12 mouse cellular contexts compared by ENCODE assay signal in the genomic region with DNA sequence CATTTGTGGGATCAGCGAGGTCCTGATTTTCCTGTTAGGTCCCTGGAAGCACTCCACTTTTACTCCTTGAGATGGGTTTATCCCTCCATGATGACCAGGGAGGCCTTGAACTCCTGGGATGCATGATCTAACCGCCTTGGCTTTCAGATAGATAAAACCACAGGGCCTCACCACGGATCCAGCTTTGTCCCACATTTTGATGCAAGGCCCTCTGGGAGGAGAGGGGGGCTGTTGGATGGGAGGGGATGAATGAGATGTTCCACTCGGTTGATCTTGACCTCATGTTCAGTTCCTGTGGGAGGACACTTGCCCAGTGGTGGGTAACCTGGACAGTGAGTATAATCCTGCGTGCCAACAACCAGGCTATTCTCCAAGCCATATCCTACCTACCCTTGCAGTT. TPM values are rescaled to one million over a fixed set of nuclear protein-coding genes. Genes with fewer than 3 reads are reported as not detected.
DNase-seq lines count a peak whose midpoint lies in the region; ATAC-seq and TF ChIP-seq lines count a peak whose summit lies in the region.
"Had no signal": no experiment of that assay in that cellular context is flagged by ENCODE, and none has a peak within 500 bp of the region (broad histone marks: within the 10 kb centered on the region; RNA-seq: fewer than 3 reads in every experiment).

No protein-coding gene starts in this region.

- peaks cover 44% of the 10 kb centered on the region for H3K4me1 ChIP-seq in hindbrain, embryonic 10.5 days (replicated peaks)
- H3K4me1 ChIP-seq in hindbrain, postnatal 0 days (ENCODE audit: insufficient read depth, low read length), result no peaks in the 10 kb centered on the region
- H3K4me1 ChIP-seq in limb, embryonic 12.5 days (replicated peaks), result peaks cover 20% of the 10 kb centered on the region

- H3K9ac ChIP-seq in hindbrain, postnatal 0 days (replicated peaks; ENCODE audit: low read length), result no peak overlapping the region
- H3K9ac ChIP-seq in limb, embryonic 12.5 days (replicated peaks), result no peak overlapping the region
- H3K9ac ChIP-seq: liver, embryonic 15.5 days had no signal

- peaks cover 3% of the 10 kb centered on the region; the same call in 1 of the 2 replicates for H3K27me3 ChIP-seq in hindbrain, embryonic 10.5 days (ENCODE audit: insufficient read depth, poor library complexity, severe bottlenecking)
- H3K27me3 ChIP-seq in hindbrain, postnatal 0 days (ENCODE audit: insufficient read depth, low read length), result no peaks in the 10 kb centered on the region
- H3K27me3 ChIP-seq in limb, embryonic 12.5 days, result no peaks in the 10 kb centered on the region

- H3K36me3 ChIP-seq in hindbrain, embryonic 10.5 days, result peaks cover 52% of the 10 kb centered on the region
- H3K36me3 ChIP-seq in hindbrain, postnatal 0 days (ENCODE audit: insufficient read depth, low read length), result peaks cover 18% of the 10 kb centered on the region; the same call in 1 of the 2 replicates
- peaks cover 50% of the 10 kb centered on the region for H3K36me3 ChIP-seq in limb, embryonic 12.5 days

- 78% methylated on average over 5 of the region's 5 CpGs for WGBS in hindbrain, embryonic 10.5 days
- whole genome bisulfite sequencing in hindbrain, postnatal 0 days, result 67% methylated on average over 5 of the region's 5 CpGs
- 83% methylated on average over 5 of the region's 5 CpGs for WGBS in limb, embryonic 12.5 days

- H3K4me2 ChIP-seq in hindbrain, postnatal 0 days (ENCODE audit: low read depth, low read length), result no peak overlapping the region
- peak overlapping the region; percentile 81 for H3K4me2 ChIP-seq in limb, embryonic 12.5 days

- no peak for TF ChIP-seq CTCF in hindbrain, postnatal 0 days (IDR thresholded peaks at IDR 0.05; ENCODE audit: low read depth)
- no peak for TF ChIP-seq CTCF in left cerebral cortex, adult 2 months (IDR thresholded peaks at IDR 0.05)

- intact Hi-C loops in left cerebral cortex, adult 2 months (cut with DNase I), result no loop called here

- no peak for ATAC-seq in hindbrain, postnatal 0 days
- no peak for ATAC-seq in limb, embryonic 12.5 days (ENCODE audit: insufficient number of reproducible peaks, insufficient read depth, low FRiP score, low TSS enrichment, low read depth)
- ATAC-seq: inflammation-experienced regulatory T-cells, adult 6 months had no signal

- peak overlapping the region; percentile 88 for H3K4me3 ChIP-seq in hindbrain, embryonic 10.5 days
- H3K4me3 ChIP-seq in hindbrain, postnatal 0 days (ENCODE audit: low read length), result no peak overlapping the region
- H3K4me3 ChIP-seq in limb, embryonic 12.5 days (replicated peaks), result peak overlapping the region; percentile 92
- H3K4me3 ChIP-seq in left cerebral cortex, adult 2 months, result no peak overlapping the region

- no peak for DNase-seq in hindbrain, embryonic 10.5 days (ENCODE audit: low spot score)
- no peak for DNase-seq in hindbrain, postnatal 0 days (ENCODE audit: low spot score)
- DNase-seq in retina, postnatal 1 day, result peak; percentile 28
- no peak for DNase-seq in retina, embryonic 14.5 days (ENCODE audit: low spot score)
- no peak for DNase-seq in cerebellum, adult 18-20 months
- DNase-seq in left cerebral cortex, adult 2 months (ENCODE audit: extremely low spot score in 1 of 2, low spot score in 2 of 2), result no peak
- DNase-seq in adrenal gland, postnatal 10 days, result no peak
- DNase-seq: right cerebral cortex, postnatal 14 days; thymus, adult 2 months had no signal

- peaks cover 13% of the 10 kb centered on the region; the same call in 1 of the 2 replicates for H3K9me3 ChIP-seq in hindbrain, embryonic 10.5 days
- H3K9me3 ChIP-seq in hindbrain, postnatal 0 days (ENCODE audit: low read length), result no peaks in the 10 kb centered on the region
- H3K9me3 ChIP-seq in limb, embryonic 12.5 days, result peaks cover 12% of the 10 kb centered on the region
- H3K9me3 ChIP-seq: liver, embryonic 15.5 days had no signal

- H3K27ac ChIP-seq in hindbrain, embryonic 10.5 days, result 0 out of 2 replicates have a peak overlapping the region, but pooled peaks have one; percentile 16
- H3K27ac ChIP-seq in hindbrain, postnatal 0 days, result no peak overlapping the region
- H3K27ac ChIP-seq in limb, embryonic 12.5 days, result no peak overlapping the region
- H3K27ac ChIP-seq in left cerebral cortex, adult 2 months, result no peak overlapping the region
- H3K27ac ChIP-seq: liver, embryonic 15.5 days had no signal

RNA-seq across cellular contexts. Expression of gene Homer3, which starts 1.8 kb away (rescaled TPM):
- 107 and 108 TPM in 2 replicates for polyA plus RNA-seq in hindbrain, embryonic 10.5 days (2016; fragmentation: Nextera tagmentation; extraction: Ambion mirVana)
- total RNA-seq in hindbrain, postnatal 0 days (2014; rRNA removed), result 40.3 and 42.3 TPM in 2 replicates
- 20.4 and 21.2 TPM in 2 replicates for polyA plus RNA-seq in hindbrain, postnatal 0 days (2015; fragmentation: Nextera tagmentation; extraction: Ambion mirVana)
- polyA plus RNA-seq in limb, embryonic 12.5 days (2016; fragmentation: Nextera tagmentation; extraction: Ambion mirVana), result 88.9 and 92.6 TPM in 2 replicates
- total RNA-seq in left cerebral cortex, adult 2 months (2021), result 1 to 10 TPM; 6.9 to 7.3 TPM
- total RNA-seq in adrenal gland, postnatal 10 days (2021), result 10 to 100 TPM; 23.8 to 33.3 TPM

RNA-seq across cellular contexts. Expression of gene Ddx49, which starts 17.9 kb away (rescaled TPM):
- 54.4 and 54.8 TPM in 2 replicates for polyA plus RNA-seq in hindbrain, embryonic 10.5 days (2016; fragmentation: Nextera tagmentation; extraction: Ambion mirVana)
- total RNA-seq in hindbrain, postnatal 0 days (2014; rRNA removed), result 36.4 and 53.8 TPM in 2 replicates
- 40.4 and 47.5 TPM in 2 replicates for polyA plus RNA-seq in hindbrain, postnatal 0 days (2015; fragmentation: Nextera tagmentation; extraction: Ambion mirVana)
- polyA plus RNA-seq in limb, embryonic 12.5 days (2016; fragmentation: Nextera tagmentation; extraction: Ambion mirVana), result 52.0 and 54.9 TPM in 2 replicates
- total RNA-seq in left cerebral cortex, adult 2 months (2021), result 10 to 100 TPM; 43.9 to 47.5 TPM
- 10 to 100 TPM; 63.4 to 67.7 TPM for total RNA-seq in adrenal gland, postnatal 10 days (2021)

RNA-seq across cellular contexts. Expression of gene Cope, which starts 17.9 kb away (rescaled TPM):
- polyA plus RNA-seq in hindbrain, embryonic 10.5 days (2016; fragmentation: Nextera tagmentation; extraction: Ambion mirVana), result 324 and 329 TPM in 2 replicates
- total RNA-seq in hindbrain, postnatal 0 days (2014; rRNA removed), result 126 and 159 TPM in 2 replicates
- polyA plus RNA-seq in hindbrain, postnatal 0 days (2015; fragmentation: Nextera tagmentation; extraction: Ambion mirVana), result 286 and 291 TPM in 2 replicates
- 269 and 288 TPM in 2 replicates for polyA plus RNA-seq in limb, embryonic 12.5 days (2016; fragmentation: Nextera tagmentation; extraction: Ambion mirVana)
- 100 to 1,000 TPM; 137 to 145 TPM for total RNA-seq in left cerebral cortex, adult 2 months (2021)
- 100 to 1,000 TPM; 203 to 216 TPM for total RNA-seq in adrenal gland, postnatal 10 days (2021)

RNA-seq across cellular contexts. Expression of gene Cers1, which starts 31.2 kb away (rescaled TPM):
- polyA plus RNA-seq in hindbrain, embryonic 10.5 days (2016; fragmentation: Nextera tagmentation; extraction: Ambion mirVana), result 3.0 and 7.3 TPM in 2 replicates
- total RNA-seq in hindbrain, postnatal 0 days (2014; rRNA removed), result 92.5 and 101 TPM in 2 replicates
- polyA plus RNA-seq in hindbrain, postnatal 0 days (2015; fragmentation: Nextera tagmentation; extraction: Ambion mirVana), result 43.4 and 45.5 TPM in 2 replicates
- polyA plus RNA-seq in limb, embryonic 12.5 days (2016; fragmentation: Nextera tagmentation; extraction: Ambion mirVana), result 7.9 and 8.8 TPM in 2 replicates
- 100 to 1,000 TPM in 1 of 2 experiments, 10 to 100 TPM in 1; 94.8 to 104 TPM for total RNA-seq in left cerebral cortex, adult 2 months (2021)
- 1 to 10 TPM; 2.3 to 3.7 TPM for total RNA-seq in adrenal gland, postnatal 10 days (2021)
- polyA plus RNA-seq: inflammation-experienced regulatory T-cells, adult 6 months had no signal

RNA-seq across cellular contexts. Expression of gene Gdf1, which starts 45.2 kb away (rescaled TPM):
- 2.9 and 4.3 TPM in 2 replicates for polyA plus RNA-seq in hindbrain, embryonic 10.5 days (2016; fragmentation: Nextera tagmentation; extraction: Ambion mirVana)
- 5.3 and 8.4 TPM in 2 replicates for total RNA-seq in hindbrain, postnatal 0 days (2014; rRNA removed)
- 6.0 and 6.9 TPM in 2 replicates for polyA plus RNA-seq in hindbrain, postnatal 0 days (2015; fragmentation: Nextera tagmentation; extraction: Ambion mirVana)
- polyA plus RNA-seq in limb, embryonic 12.5 days (2016; fragmentation: Nextera tagmentation; extraction: Ambion mirVana), result 3.7 and 4.2 TPM in 2 replicates
- total RNA-seq in left cerebral cortex, adult 2 months (2021), result 10 to 100 TPM in 1 of 2 experiments, 1 to 10 TPM in 1; 8.2 to 17.1 TPM
- 1 to 10 TPM in 1 of 2 experiments, under 1 TPM in 1; 0.88 to 1.2 TPM for total RNA-seq in adrenal gland, postnatal 10 days (2021)

Comparison
In these comparisons a context has a peak if more than half of its experiments do, and no peak if none do; other contexts are left out.
1. H3K4me3 ChIP-seq: peak in hindbrain, embryonic 10.5 days (single experiment) and limb, embryonic 12.5 days (single experiment); none in hindbrain, postnatal 0 days (single experiment) and left cerebral cortex, adult 2 months (single experiment).